Mouse (Mus musculus) CH12.LX (cell line): ENCODE data around the gene Fam162a. TPM values are rescaled to one million over a fixed set of nuclear protein-coding genes. Genes with fewer than 3 reads are reported as not detected.

Experiments
- DNase-seq: peaks from one replicate; pipeline ENCODE4 v3.0.0-alpha.2; 2013; ENCODE audit errors: extremely low read depth
- H3K27ac ChIP-seq: 2 replicates; pipeline ENCODE4 v1.5.1; 2012; ENCODE audit warnings: low read depth, mild to moderate bottlenecking, control low read depth, moderate library complexity; ENCODE audit not compliant: insufficient read depth
- H3K27me3 ChIP-seq: replicated peaks from 2 replicates; pipeline ENCODE3; 2012; ENCODE audit warnings: inconsistent platforms
- H3K36me3 ChIP-seq, 2 experiments: replicated peaks in 1 of 2; 2 replicates each; pipeline versions ENCODE3 to v1.6.1; 2012; ENCODE audit warnings: inconsistent platforms in 1 of 2, low read length in 1 of 2, mild to moderate bottlenecking in 1 of 2, mixed read lengths in 1 of 2, moderate library complexity in 1 of 2; ENCODE audit not compliant: control insufficient read depth in 1 of 2, insufficient read depth in 1 of 2
- H3K4me1 ChIP-seq, 2 experiments: 2 replicates each; pipeline ENCODE4 v1.6.1; 2012; ENCODE audit warnings: inconsistent platforms in 1 of 2, moderate library complexity in 1 of 2; ENCODE audit not compliant: insufficient read depth in 2 of 2, control insufficient read depth in 1 of 2
- H3K4me2 ChIP-seq: 2 replicates; pipeline ENCODE4 v1.6.1; 2012; ENCODE audit warnings: low read depth, mild to moderate bottlenecking, control low read depth; ENCODE audit not compliant: poor library complexity, insufficient read depth, severe bottlenecking
- H3K4me3 ChIP-seq, 3 experiments: fragments of 150-350 bp in 1 of 3; sonication (generic) in 1 of 3; replicated peaks in 1 of 3; 2 replicates each; pipeline versions ENCODE3 to v1.5.1; 2011 to 2012; ENCODE audit warnings: low read depth in 2 of 3, low read length in 2 of 3, mild to moderate bottlenecking in 2 of 3, moderate library complexity in 2 of 3, control low read depth in 1 of 3, improper control_type of control experiment in 1 of 3, inconsistent platforms in 1 of 3, mixed read lengths in 1 of 3; ENCODE audit not compliant: poor library complexity in 1 of 3
- H3K79me2 ChIP-seq: replicated peaks from 2 replicates; pipeline ENCODE4 v1.6.1; 2012; ENCODE audit warnings: mild to moderate bottlenecking, moderate library complexity; ENCODE audit not compliant: control insufficient read depth, poor library complexity, insufficient read depth, severe bottlenecking; ENCODE audit errors: extremely low read depth
- H3K9ac ChIP-seq: 2 replicates; pipeline ENCODE4 v1.6.1; 2012; ENCODE audit warnings: low read depth, mild to moderate bottlenecking, control low read depth, moderate library complexity; ENCODE audit not compliant: insufficient read depth
- H3K9me3 ChIP-seq: replicated peaks from 2 replicates; pipeline ENCODE3; 2012; ENCODE audit warnings: low read length, inconsistent platforms, mixed read lengths
- BHLHE40 ChIP-seq: IDR thresholded peaks from 2 replicates; pipeline ENCODE4 v1.6.1; 2011; ENCODE audit warnings: mild to moderate bottlenecking, low read depth, low read length, improper control_type of control experiment
- CHD2 ChIP-seq: IDR thresholded peaks from 2 replicates; pipeline ENCODE4 v1.6.1; 2011; ENCODE audit warnings: low read length, improper control_type of control experiment
- ELF1 ChIP-seq: IDR thresholded peaks from 2 replicates; pipeline ENCODE4 v1.6.1; 2014; ENCODE audit warnings: low read depth, mild to moderate bottlenecking, inconsistent platforms, low read length, improper control_type of control experiment
- EP300 ChIP-seq: IDR thresholded peaks from 2 replicates; pipeline ENCODE4 v1.6.1; 2011; ENCODE audit warnings: low read length, improper control_type of control experiment
- ETS1 ChIP-seq: conservative IDR thresholded peaks from 2 replicates; pipeline ENCODE4 v1.6.1; 2012; ENCODE audit warnings: low read depth, mild to moderate bottlenecking, inconsistent platforms, low read length, improper control_type of control experiment, moderate library complexity
- JUN ChIP-seq: IDR thresholded peaks from 2 replicates; pipeline ENCODE4 v1.6.1; 2011; ENCODE audit warnings: low read depth, mild to moderate bottlenecking, low read length, improper control_type of control experiment, moderate library complexity; ENCODE audit not compliant: insufficient read depth
- KAT2A ChIP-seq: IDR thresholded peaks from 2 replicates; pipeline ENCODE4 v1.6.1; 2012; ENCODE audit warnings: low read length, improper control_type of control experiment, inconsistent platforms; ENCODE audit not compliant: insufficient replicate concordance
- MAX ChIP-seq: IDR thresholded peaks from 2 replicates; pipeline ENCODE4 v1.6.1; 2011; ENCODE audit warnings: low read length, improper control_type of control experiment
- MEF2A ChIP-seq: IDR thresholded peaks from 2 replicates; pipeline ENCODE4 v1.6.1; 2014; ENCODE audit warnings: low read depth, mild to moderate bottlenecking, inconsistent platforms, low read length, improper control_type of control experiment, borderline replicate concordance
- MXI1 ChIP-seq: IDR thresholded peaks from 2 replicates; pipeline ENCODE4 v1.6.1; 2011; ENCODE audit warnings: mild to moderate bottlenecking, low read depth, low read length, improper control_type of control experiment
- MYC ChIP-seq: IDR thresholded peaks from 2 replicates; pipeline ENCODE4 v1.6.1; 2011; ENCODE audit warnings: low read depth, mild to moderate bottlenecking, improper control_type of control experiment, low read length
- POLR2A ChIP-seq: IDR thresholded peaks from 2 replicates; pipeline ENCODE4 v1.6.1; 2011; ENCODE audit warnings: low read depth, mild to moderate bottlenecking, improper control_type of control experiment, low read length
- RAD21 ChIP-seq: IDR thresholded peaks from 2 replicates; pipeline ENCODE4 v1.6.1; 2011; ENCODE audit warnings: low read depth, mild to moderate bottlenecking, low read length, improper control_type of control experiment, moderate library complexity
- RCOR1 ChIP-seq: conservative IDR thresholded peaks from 2 replicates; pipeline ENCODE4 v1.6.1; 2012; ENCODE audit warnings: low read depth, mild to moderate bottlenecking, inconsistent platforms, low read length, improper control_type of control experiment
- SIN3A ChIP-seq: IDR thresholded peaks from 2 replicates; pipeline ENCODE4 v1.6.1; 2012; ENCODE audit warnings: low read length, improper control_type of control experiment, inconsistent platforms
- SMC3 ChIP-seq: IDR thresholded peaks from 2 replicates; pipeline ENCODE4 v1.6.1; 2011; ENCODE audit warnings: low read depth, low read length, improper control_type of control experiment
- TCF12 ChIP-seq: IDR thresholded peaks from 2 replicates; pipeline ENCODE4 v1.6.1; 2014; ENCODE audit warnings: low read depth, mild to moderate bottlenecking, inconsistent platforms, low read length, improper control_type of control experiment
- UBTF ChIP-seq: IDR thresholded peaks from 2 replicates; pipeline ENCODE4 v1.6.1; 2012; ENCODE audit warnings: low read depth, mild to moderate bottlenecking, inconsistent platforms, low read length, improper control_type of control experiment, moderate library complexity
- USF1 ChIP-seq: IDR thresholded peaks from 2 replicates; pipeline ENCODE4 v1.6.1; 2014; ENCODE audit warnings: low read depth, mild to moderate bottlenecking, inconsistent platforms, low read length, improper control_type of control experiment
- USF2 ChIP-seq: conservative IDR thresholded peaks from 2 replicates; pipeline ENCODE4 v1.6.1; 2011; ENCODE audit warnings: low read depth, low read length, improper control_type of control experiment
- ZC3H11A ChIP-seq: IDR thresholded peaks from 2 replicates; pipeline ENCODE4 v1.6.1; 2012; ENCODE audit warnings: low read depth, mild to moderate bottlenecking, inconsistent platforms, low read length, improper control_type of control experiment
- ZMIZ1 ChIP-seq: IDR thresholded peaks from 2 replicates; pipeline ENCODE4 v1.6.1; 2012; ENCODE audit warnings: low read depth, mild to moderate bottlenecking, inconsistent platforms, low read length, improper control_type of control experiment
- ZNF384 ChIP-seq: IDR thresholded peaks from 2 replicates; pipeline ENCODE4 v1.6.1; 2012; ENCODE audit warnings: low read depth, low read length, improper control_type of control experiment, inconsistent platforms
- dilution Hi-C: fragments of 300-500 bp; cut with MboI; formaldehyde crosslinking; loops from 2 replicates; pipeline ENCODE4 v1.14.3; 2020; ENCODE audit warnings: low sequenced_read_pairs; ENCODE audit not compliant: extremely low pct_unique_long_range_greater_than_20kb, extremely low pct_ligation_motif_present
- in situ Hi-C: fragments of 300-500 bp; cut with MboI; formaldehyde crosslinking; loops from 3 replicates; pipeline ENCODE4 v1.14.3; 2019; ENCODE audit warnings: low sequenced_read_pairs, low pct_ligation_motif_present, low pct_unique_long_range_greater_than_20kb, mixed read lengths
- polyA plus RNA-seq: library from polyadenylated mRNA; unstranded; fragments of >175 nt; gene quantifications from 2 replicates; pipeline ENCODE4 v1.2.1, GENCODE M21; 2012; ENCODE audit warnings: low read depth; ENCODE audit not compliant: insufficient read length
- total RNA-seq, 2 experiments: library from RNA; depleted of rRNA; stranded (reverse); fragments of 300-350 nt in 1 of 2; fragments of >200 nt in 1 of 2; gene quantifications; 2 replicates each; pipeline ENCODE4 v1.2.3; 2012 to 2014

The Fam162a gene
- total and polyA plus RNA-seq, 3 experiments = 172 to 419 (median 369) TPM

GRCm38 (mm10) chr16:36016335-36016734 is 55.1 kb downstream of the Fam162a start:
- Histone ChIP-seq H3K9ac (peak overlapping the region; percentile 56; the same call in 1 of the 2 replicates), H3K79me2 (0 out of 2 replicates have a peak, but pooled peaks cover 3% of the 10 kb centered on the region), H3K4me2 (peak overlapping the region; percentile 98), H3K4me1 (peaks cover 0 to 19% of the 10 kb centered on the region in 2 experiments; a peak in 2 of 4 replicates), H3K27me3 (no peaks in the 10 kb centered on the region), H3K4me3 (no peak overlapping the region), H3K9me3 (no peaks in the 10 kb centered on the region), H3K27ac (no peak overlapping the region; the same call in 1 of the 2 replicates), H3K36me3 (peaks cover 21 to 79% of the 10 kb centered on the region in 2 experiments)
- dilution Hi-C loops (no loop called here), in situ Hi-C loops (no loop called here)
- DNase-seq = no peak
- TF ChIP-seq ELF1 (no peak), ZC3H11A (no peak), MYC (0 out of 2 replicates have a peak, but pooled peaks have one; percentile 52), UBTF (no peak), MAX (peak; percentile 36; the same call in 1 of the 2 replicates), USF2 (no peak), ETS1 (no peak), POLR2A (no peak), CHD2 (0 out of 2 replicates have a peak, but pooled peaks have one; percentile 27), EP300 (0 out of 2 replicates have a peak, but pooled peaks have one; percentile 36), RCOR1 (0 out of 2 replicates have a peak, but pooled peaks have one; percentile 54), MXI1 (0 out of 2 replicates have a peak, but pooled peaks have one; percentile 35), SIN3A (0 out of 2 replicates have a peak, but pooled peaks have one; percentile 47), ZNF384 (no peak), RAD21 (no peak), TCF12 (0 out of 2 replicates have a peak, but pooled peaks have one; percentile 12), BHLHE40 (no peak), SMC3 (no peak), JUN (no peak)

- in situ Hi-C loops (no loop called here), dilution Hi-C loops (no loop called here)
- Histone ChIP-seq H3K9me3 (no peaks in the 10 kb centered on the region), H3K27me3 (no peaks in the 10 kb centered on the region), H3K36me3 (peaks cover 21 to 72% of the 10 kb centered on the region in 2 experiments), H3K79me2 (peaks cover 10% of the 10 kb centered on the region), H3K9ac (no peak overlapping the region), H3K4me2 (no peak overlapping the region), H3K4me3 (no peak overlapping the region), H3K4me1 (no peaks in the 10 kb centered on the region), H3K27ac (no peak overlapping the region)
- TF ChIP-seq KAT2A (no peak), MEF2A (no peak), EP300 (no peak), ZMIZ1 (no peak), USF1 (no peak), ETS1 (no peak), RAD21 (no peak), UBTF (no peak), SIN3A (no peak)
- DNase-seq = no peak
Measured at GRCm38 (mm10) chr16:36008396-36008795, 63.0 kb downstream of the Fam162a start.
